Mouse (Mus musculus): ENCODE results near the gene Nxpe4. TPM values are rescaled to one million over a fixed set of nuclear protein-coding genes. Genes with fewer than 3 reads are reported as not detected.

Nxpe4 gene
- polyA plus RNA-seq, 1 experiment from 2014 or later = 4.4 TPM

GRCm38 (mm10) chr9:48361815-48362631, 200.2 kb downstream of the Nxpe4 start:
- Histone ChIP-seq H3K9me3 (ENCODE audit: control insufficient read depth, low read length) (no peaks in the 10 kb centered on the region), H3K27me3 (replicated peaks; ENCODE audit: control insufficient read depth, insufficient read depth, low read length) (no peaks in the 10 kb centered on the region), H3K4me3 (ENCODE audit: low read length) (no peak overlapping the region), H3K4me2 (ENCODE audit: low read depth, low read length) (no peak overlapping the region), H3K4me1 (ENCODE audit: control insufficient read depth, insufficient read depth, low read length) (no peaks in the 10 kb centered on the region), H3K27ac (ENCODE audit: low read length) (no peak overlapping the region), H3K9ac (ENCODE audit: low read depth, low read length) (no peak overlapping the region), H3K36me3 (ENCODE audit: control insufficient read depth, insufficient read depth, low read length) (no peaks in the 10 kb centered on the region)
- ATAC-seq = peak; percentile 86
- 72% methylated on average over 14 of the region's 14 CpGs for WGBS

- ATAC-seq = no peak
- no peak overlapping the region for H3K4me2 ChIP-seq (ENCODE audit: low read depth, low read length)
- H3K27ac ChIP-seq (ENCODE audit: low read length) = no peak overlapping the region
- H3K36me3 ChIP-seq (ENCODE audit: control insufficient read depth, insufficient read depth, low read length) = no peaks in the 10 kb centered on the region
- H3K27me3 ChIP-seq (replicated peaks; ENCODE audit: control insufficient read depth, insufficient read depth, low read length) = no peaks in the 10 kb centered on the region
- H3K4me1 ChIP-seq (ENCODE audit: control insufficient read depth, insufficient read depth, low read length) = no peaks in the 10 kb centered on the region
- no peak overlapping the region for H3K9ac ChIP-seq (ENCODE audit: low read depth, low read length)
- no peaks in the 10 kb centered on the region for H3K9me3 ChIP-seq (ENCODE audit: control insufficient read depth, low read length)
- WGBS = 80% methylated on average over 6 of the region's 6 CpGs
- H3K4me3 ChIP-seq (ENCODE audit: low read length) = no peak overlapping the region
Measured at GRCm38 (mm10) chr9:48362743-48363142, 200.9 kb downstream of the Nxpe4 start.

GRCm38 (mm10) chr9:48373232-48373878, 211.5 kb downstream of the Nxpe4 start:
- no peak overlapping the region for H3K9ac ChIP-seq (ENCODE audit: low read depth, low read length)
- no peak overlapping the region for H3K4me2 ChIP-seq (ENCODE audit: low read depth, low read length)
- 77% methylated on average over 4 of the region's 4 CpGs for WGBS
- no peak overlapping the region for H3K27ac ChIP-seq (ENCODE audit: low read length)
- no peaks in the 10 kb centered on the region for H3K9me3 ChIP-seq (ENCODE audit: control insufficient read depth, low read length)
- no peaks in the 10 kb centered on the region for H3K27me3 ChIP-seq (replicated peaks; ENCODE audit: control insufficient read depth, insufficient read depth, low read length)
- H3K4me1 ChIP-seq (ENCODE audit: control insufficient read depth, insufficient read depth, low read length) = no peaks in the 10 kb centered on the region
- no peaks in the 10 kb centered on the region for H3K36me3 ChIP-seq (ENCODE audit: control insufficient read depth, insufficient read depth, low read length)
- ATAC-seq = no peak
- no peak overlapping the region for H3K4me3 ChIP-seq (ENCODE audit: low read length)

- Histone ChIP-seq H3K4me2 (ENCODE audit: low read depth, low read length) (no peak overlapping the region), H3K4me1 (ENCODE audit: control insufficient read depth, insufficient read depth, low read length) (no peaks in the 10 kb centered on the region), H3K36me3 (ENCODE audit: control insufficient read depth, insufficient read depth, low read length) (no peaks in the 10 kb centered on the region), H3K27me3 (replicated peaks; ENCODE audit: control insufficient read depth, insufficient read depth, low read length) (no peaks in the 10 kb centered on the region), H3K4me3 (ENCODE audit: low read length) (no peak overlapping the region), H3K9me3 (ENCODE audit: control insufficient read depth, low read length) (no peaks in the 10 kb centered on the region), H3K27ac (ENCODE audit: low read length) (no peak overlapping the region), H3K9ac (ENCODE audit: low read depth, low read length) (no peak overlapping the region)
- no peak for ATAC-seq
- 54% methylated on average over 2 of the region's 2 CpGs for WGBS
Measured at GRCm38 (mm10) chr9:48374357-48374756, 212.5 kb downstream of the Nxpe4 start.

- WGBS = 62% methylated on average over 4 of the region's 4 CpGs
- Histone ChIP-seq H3K4me1 (ENCODE audit: control insufficient read depth, insufficient read depth, low read length) (no peaks in the 10 kb centered on the region), H3K4me3 (ENCODE audit: low read length) (no peak overlapping the region), H3K36me3 (ENCODE audit: control insufficient read depth, insufficient read depth, low read length) (no peaks in the 10 kb centered on the region), H3K27ac (ENCODE audit: low read length) (no peak overlapping the region), H3K27me3 (replicated peaks; ENCODE audit: control insufficient read depth, insufficient read depth, low read length) (no peaks in the 10 kb centered on the region), H3K9ac (ENCODE audit: low read depth, low read length) (no peak overlapping the region), H3K4me2 (ENCODE audit: low read depth, low read length) (no peak overlapping the region), H3K9me3 (ENCODE audit: control insufficient read depth, low read length) (no peaks in the 10 kb centered on the region)
- ATAC-seq = no peak
Measured at GRCm38 (mm10) chr9:48388451-48388850, 226.6 kb downstream of the Nxpe4 start.

GRCm38 (mm10) chr9:48389983-48390382, 228.2 kb downstream of the Nxpe4 start:
- Histone ChIP-seq H3K4me3 (ENCODE audit: low read length) (no peak overlapping the region), H3K9me3 (ENCODE audit: control insufficient read depth, low read length) (no peaks in the 10 kb centered on the region), H3K36me3 (ENCODE audit: control insufficient read depth, insufficient read depth, low read length) (no peaks in the 10 kb centered on the region), H3K27me3 (replicated peaks; ENCODE audit: control insufficient read depth, insufficient read depth, low read length) (no peaks in the 10 kb centered on the region), H3K4me1 (ENCODE audit: control insufficient read depth, insufficient read depth, low read length) (no peaks in the 10 kb centered on the region), H3K27ac (ENCODE audit: low read length) (no peak overlapping the region), H3K4me2 (ENCODE audit: low read depth, low read length) (no peak overlapping the region), H3K9ac (ENCODE audit: low read depth, low read length) (no peak overlapping the region)
- no peak for ATAC-seq
- WGBS = 67% methylated on average over 3 of the region's 3 CpGs

GRCm38 (mm10) chr9:48403590-48404209, 241.9 kb downstream of the Nxpe4 start:
- no peaks in the 10 kb centered on the region for H3K4me1 ChIP-seq (ENCODE audit: control insufficient read depth, insufficient read depth, low read length)
- H3K36me3 ChIP-seq (ENCODE audit: control insufficient read depth, insufficient read depth, low read length) = no peaks in the 10 kb centered on the region
- H3K27me3 ChIP-seq (replicated peaks; ENCODE audit: control insufficient read depth, insufficient read depth, low read length) = no peaks in the 10 kb centered on the region
- WGBS = 94% methylated on average over 10 of the region's 10 CpGs
- H3K4me3 ChIP-seq (ENCODE audit: low read length) = no peak overlapping the region
- no peak overlapping the region for H3K27ac ChIP-seq (ENCODE audit: low read length)
- H3K9ac ChIP-seq (ENCODE audit: low read depth, low read length) = no peak overlapping the region
- H3K9me3 ChIP-seq (ENCODE audit: control insufficient read depth, low read length) = no peaks in the 10 kb centered on the region
- no peak for ATAC-seq
- no peak overlapping the region for H3K4me2 ChIP-seq (ENCODE audit: low read depth, low read length)

GRCm38 (mm10) chr9:48404687-48405086, 242.9 kb downstream of the Nxpe4 start:
- Histone ChIP-seq H3K4me1 (ENCODE audit: control insufficient read depth, insufficient read depth, low read length) (no peaks in the 10 kb centered on the region), H3K27ac (ENCODE audit: low read length) (no peak overlapping the region), H3K9me3 (ENCODE audit: control insufficient read depth, low read length) (no peaks in the 10 kb centered on the region), H3K4me3 (ENCODE audit: low read length) (no peak overlapping the region), H3K36me3 (ENCODE audit: control insufficient read depth, insufficient read depth, low read length) (no peaks in the 10 kb centered on the region), H3K4me2 (ENCODE audit: low read depth, low read length) (no peak overlapping the region), H3K27me3 (replicated peaks; ENCODE audit: control insufficient read depth, insufficient read depth, low read length) (no peaks in the 10 kb centered on the region), H3K9ac (ENCODE audit: low read depth, low read length) (no peak overlapping the region)
- ATAC-seq = no peak
- WGBS = 73% methylated on average over 3 of the region's 3 CpGs

- H3K27ac ChIP-seq (ENCODE audit: low read length) = no peak overlapping the region
- ATAC-seq = no peak
- no peak overlapping the region for H3K4me2 ChIP-seq (ENCODE audit: low read depth, low read length)
- no peaks in the 10 kb centered on the region for H3K36me3 ChIP-seq (ENCODE audit: control insufficient read depth, insufficient read depth, low read length)
- H3K27me3 ChIP-seq (replicated peaks; ENCODE audit: control insufficient read depth, insufficient read depth, low read length) = no peaks in the 10 kb centered on the region
- 74% methylated on average over 10 of the region's 10 CpGs for WGBS
- H3K4me1 ChIP-seq (ENCODE audit: control insufficient read depth, insufficient read depth, low read length) = no peaks in the 10 kb centered on the region
- no peaks in the 10 kb centered on the region for H3K9me3 ChIP-seq (ENCODE audit: control insufficient read depth, low read length)
- no peak overlapping the region for H3K4me3 ChIP-seq (ENCODE audit: low read length)
- no peak overlapping the region for H3K9ac ChIP-seq (ENCODE audit: low read depth, low read length)
Measured at GRCm38 (mm10) chr9:48407549-48408327, 245.9 kb downstream of the Nxpe4 start.

Measured in intestine, embryonic 16.5 days (tissue).